Comparison of ENCODE assay signal across 9 mouse cellular contexts in the genomic region with DNA sequence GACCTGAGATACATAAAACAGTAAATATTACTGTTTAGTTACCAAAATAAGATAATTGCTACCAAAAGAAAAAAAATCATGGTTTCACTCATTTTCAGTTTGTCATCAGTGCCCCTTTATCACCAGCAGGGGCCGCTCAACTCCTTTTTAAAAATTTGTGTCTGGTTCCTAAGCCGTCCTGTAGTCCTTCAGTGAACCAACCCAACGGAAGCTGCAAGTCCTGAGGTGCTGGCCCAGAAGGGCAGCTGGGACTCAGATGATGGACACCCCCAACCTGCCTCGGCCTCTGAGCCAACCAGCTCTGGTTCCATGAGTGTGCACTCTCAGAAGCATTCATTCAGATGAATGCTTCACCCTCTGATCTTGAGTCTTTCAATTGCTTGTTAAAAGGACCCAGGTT. TPM values are rescaled to one million over a fixed set of nuclear protein-coding genes. Genes with fewer than 3 reads are reported as not detected.
DNase-seq lines count a peak whose midpoint lies in the region; ATAC-seq lines count a peak whose summit lies in the region.
"Had no signal": no experiment of that assay in that cellular context is flagged by ENCODE, and none has a peak within 500 bp of the region (broad histone marks: within the 10 kb centered on the region; RNA-seq: fewer than 3 reads in every experiment).

No protein-coding gene starts in this region.

- intact Hi-C loops in left cerebral cortex, postnatal 10 days (cut with DNase I): loop anchor here (2.0 to 5.0 kb wide), 2 partner anchors 81 to 148 kb away; a partner anchor contains a TSS

- no peak overlapping the region for H3K4me2 ChIP-seq in midbrain, embryonic 11.5 days
- H3K4me2 ChIP-seq: limb, embryonic 15.5 days had no signal

- H3K27me3 ChIP-seq in midbrain, embryonic 11.5 days (ENCODE audit: control insufficient read depth, insufficient read depth, low read length): no peaks in the 10 kb centered on the region
- no peaks in the 10 kb centered on the region for H3K27me3 ChIP-seq in splenic B cell, adult 2 months (ENCODE audit: control insufficient read depth, insufficient read depth, low read length, poor library complexity, severe bottlenecking)
- H3K27me3 ChIP-seq: limb, embryonic 15.5 days had no signal

- no peaks in the 10 kb centered on the region for H3K9me3 ChIP-seq in midbrain, embryonic 11.5 days (ENCODE audit: control insufficient read depth, low read length)
- H3K9me3 ChIP-seq: limb, embryonic 15.5 days had no signal

- H3K9ac ChIP-seq in midbrain, embryonic 11.5 days (ENCODE audit: low read length): no peak overlapping the region
- H3K9ac ChIP-seq: limb, embryonic 15.5 days had no signal

- no peak overlapping the region for H3K4me3 ChIP-seq in midbrain, embryonic 11.5 days (ENCODE audit: low read depth, low read length)
- H3K4me3 ChIP-seq: limb, embryonic 15.5 days had no signal

- no peak overlapping the region for H3K27ac ChIP-seq in midbrain, embryonic 11.5 days (ENCODE audit: low read depth, low read length)
- H3K27ac ChIP-seq: limb, embryonic 15.5 days had no signal

- DNase-seq in layer of hippocampus, adult 11-12 months (ENCODE audit: low spot score): peak; percentile 65
- no peak for DNase-seq in layer of hippocampus, adult 9-10 months (ENCODE audit: low spot score)
- peak; percentile 33 for DNase-seq in T-cell, adult 2 months (ENCODE audit: low spot score)
- DNase-seq in cerebellum, postnatal 4 days (ENCODE audit: low spot score in 2 of 2): peak; percentile 43 to 54
- peak; percentile 40 to 41 for DNase-seq in left cerebral cortex, postnatal 10 days (ENCODE audit: extremely low spot score in 1 of 2, low spot score in 2 of 2)
- DNase-seq in midbrain, embryonic 11.5 days (ENCODE audit: low spot score, missing footprints): peak; percentile 93
- peak; percentile 72 for DNase-seq in splenic B cell, adult 2 months (ENCODE audit: low read depth, low spot score)

- no peaks in the 10 kb centered on the region for H3K36me3 ChIP-seq in midbrain, embryonic 11.5 days (ENCODE audit: control insufficient read depth, insufficient read depth, low read length)
- H3K36me3 ChIP-seq in splenic B cell, adult 2 months (ENCODE audit: control insufficient read depth, insufficient read depth, low read length, poor library complexity, severe bottlenecking): no peaks in the 10 kb centered on the region

- no peaks in the 10 kb centered on the region for H3K4me1 ChIP-seq in midbrain, embryonic 11.5 days (ENCODE audit: control insufficient read depth, insufficient read depth, low read length)

- ATAC-seq in granulocyte monocyte progenitor cell, adult 5-6 weeks (replicated peaks; ENCODE audit: poor library complexity, severe bottlenecking): peak; percentile 83
- no peak for ATAC-seq in midbrain, embryonic 11.5 days (ENCODE audit: low FRiP score)

- 6% methylated on average over 4 of the region's 4 CpGs for WGBS in midbrain, embryonic 11.5 days

RNA-seq across cellular contexts. Expression of a gene that starts 10.2 kb away (rescaled TPM):
- 35.8 and 36.3 TPM in 2 replicates for total RNA-seq in granulocyte monocyte progenitor cell, adult 5-6 weeks (2014; fragmentation: Nextera tagmentation)
- total RNA-seq in granulocyte monocyte progenitor cell, adult 5-6 weeks (2017): 43.3 TPM in 2 replicates
- total RNA-seq in left cerebral cortex, postnatal 10 days (2021): 10 to 100 TPM; 26.8 to 28.7 TPM
- 53.1 and 62.0 TPM in 2 replicates for polyA plus RNA-seq in midbrain, embryonic 11.5 days (2014; fragmentation: Nextera tagmentation; extraction: Ambion mirVana)

RNA-seq across cellular contexts. Expression of a gene that starts 10.5 kb away (rescaled TPM):
- 111 and 222 TPM in 2 replicates for total RNA-seq in granulocyte monocyte progenitor cell, adult 5-6 weeks (2014; fragmentation: Nextera tagmentation)
- total RNA-seq in granulocyte monocyte progenitor cell, adult 5-6 weeks (2017): 120 and 157 TPM in 2 replicates
- 10 to 100 TPM; 95.2 to 96.2 TPM for total RNA-seq in left cerebral cortex, postnatal 10 days (2021)
- polyA plus RNA-seq in midbrain, embryonic 11.5 days (2014; fragmentation: Nextera tagmentation; extraction: Ambion mirVana): 167 and 182 TPM in 2 replicates
